Mouse (Mus musculus): ENCODE data around the gene Sec14l3. TPM values are rescaled to one million over a fixed set of nuclear protein-coding genes. Genes with fewer than 3 reads are reported as not detected.

Gene Sec14l3
- total and polyA plus RNA-seq, 3 experiments, result not detected

- no peaks in the 10 kb centered on the region for H3K79me2 ChIP-seq (ENCODE audit: control insufficient read depth, insufficient read depth, low read length, poor library complexity)
- no peak for TF ChIP-seq ZMIZ1 (IDR thresholded peaks at IDR 0.05; ENCODE audit: low read depth, low read length)
- no peak for TF ChIP-seq TBP (IDR thresholded peaks at IDR 0.05; ENCODE audit: low read depth, low read length)
- no peak for TF ChIP-seq ZNF384 (IDR thresholded peaks at IDR 0.05; ENCODE audit: low read depth, low read length)
- TF ChIP-seq MYC (IDR thresholded peaks at IDR 0.05; ENCODE audit: low read depth, low read length), result no peak
- TF ChIP-seq RCOR1 (IDR thresholded peaks at IDR 0.05; ENCODE audit: low read depth, low read length), result no peak
- TF ChIP-seq E2F4 (IDR thresholded peaks at IDR 0.05; ENCODE audit: borderline replicate concordance, low read depth, low read length), result no peak
- no peak for TF ChIP-seq JUND (IDR thresholded peaks at IDR 0.05; ENCODE audit: low read depth, low read length)
- no peak for TF ChIP-seq MEF2A (IDR thresholded peaks at IDR 0.05; ENCODE audit: extremely low read depth, insufficient replicate concordance, low read depth, low read length, poor library complexity, severe bottlenecking)
- no peak for TF ChIP-seq CTCF (IDR thresholded peaks at IDR 0.05 in 2 of 3, conservative IDR thresholded peaks at IDR 0.05 in 1 of 3; ENCODE audit: control insufficient read depth in 1 of 3, insufficient read depth in 1 of 3, low read depth in 2 of 3, low read length in 3 of 3, poor library complexity in 1 of 3, severe bottlenecking in 1 of 3)
- no peak for TF ChIP-seq GABPA (IDR thresholded peaks at IDR 0.05; ENCODE audit: low read depth, low read length)
- TF ChIP-seq ELF1 (IDR thresholded peaks at IDR 0.05; ENCODE audit: low read depth, low read length), result no peak
- no peak for TF ChIP-seq MAZ (IDR thresholded peaks at IDR 0.05; ENCODE audit: low read depth, low read length)
- TF ChIP-seq CHD2 (IDR thresholded peaks at IDR 0.05; ENCODE audit: low read length), result no peak
- TF ChIP-seq KAT2A (conservative IDR thresholded peaks at IDR 0.05; ENCODE audit: low read depth, low read length), result no peak
- TF ChIP-seq MAX (IDR thresholded peaks at IDR 0.05; ENCODE audit: low read length), result no peak
- TF ChIP-seq POLR2AphosphoS2 (IDR thresholded peaks at IDR 0.05; ENCODE audit: low read length), result no peak
Measured at GRCm38 (mm10) chr11:4078267-4078933, 13.8 kb downstream of the Sec14l3 start.

GRCm38 (mm10) chr11:4080219-4080618, 15.6 kb downstream of the Sec14l3 start:
- no peaks in the 10 kb centered on the region for H3K79me2 ChIP-seq (ENCODE audit: control insufficient read depth, insufficient read depth, low read length, poor library complexity)
- H3K4me3 ChIP-seq (ENCODE audit: control insufficient read depth in 1 of 2, insufficient read depth in 1 of 2, low read depth in 2 of 2, low read length in 2 of 2), result no peak overlapping the region
- H3K27ac ChIP-seq (ENCODE audit: control insufficient read depth, low read depth, low read length), result no peak overlapping the region
- no peaks in the 10 kb centered on the region for H3K4me1 ChIP-seq (ENCODE audit: control insufficient read depth in 1 of 2, insufficient read depth in 2 of 2, low read length in 2 of 2)
- no peak overlapping the region for H3K9ac ChIP-seq (ENCODE audit: control insufficient read depth, low read depth, low read length, poor library complexity, severe bottlenecking)
- no peaks in the 10 kb centered on the region for H3K36me3 ChIP-seq (ENCODE audit: control insufficient read depth in 1 of 2, insufficient read depth in 2 of 2, low read length in 2 of 2)
- no peaks in the 10 kb centered on the region for H3K9me3 ChIP-seq (replicated peaks; ENCODE audit: insufficient read depth, low read length)
- DNase-seq (ENCODE audit: low read depth, low spot score), result peak; percentile 88
- no peaks in the 10 kb centered on the region for H3K27me3 ChIP-seq (ENCODE audit: control insufficient read depth in 1 of 2, insufficient read depth in 2 of 2, low read length in 2 of 2)
- TF ChIP-seq USF2 (IDR thresholded peaks at IDR 0.05; ENCODE audit: borderline replicate concordance in 1 of 2, insufficient read depth in 1 of 2, low read depth in 1 of 2, low read length in 2 of 2) (no peak), NELFE (IDR thresholded peaks at IDR 0.05; ENCODE audit: low read depth, low read length) (no peak), HCFC1 (IDR thresholded peaks at IDR 0.05; ENCODE audit: low read depth, low read length) (no peak), MAX (IDR thresholded peaks at IDR 0.05; ENCODE audit: low read length) (no peak), USF1 (IDR thresholded peaks at IDR 0.05; ENCODE audit: low read depth, low read length) (no peak), TBP (IDR thresholded peaks at IDR 0.05; ENCODE audit: low read depth, low read length) (no peak), MAZ (IDR thresholded peaks at IDR 0.05; ENCODE audit: low read depth, low read length) (no peak), POLR2AphosphoS2 (IDR thresholded peaks at IDR 0.05; ENCODE audit: low read length) (no peak), RCOR1 (IDR thresholded peaks at IDR 0.05; ENCODE audit: low read depth, low read length) (no peak), SIN3A (IDR thresholded peaks at IDR 0.05; ENCODE audit: low read length) (no peak), MAFK (IDR thresholded peaks at IDR 0.05; ENCODE audit: borderline replicate concordance, low read depth, low read length) (no peak), GATA1 (IDR thresholded peaks at IDR 0.05; ENCODE audit: low read depth, low read length) (no peak), EP300 (IDR thresholded peaks at IDR 0.05; ENCODE audit: low read depth in 1 of 2, low read length in 2 of 2) (no peak), ETS1 (IDR thresholded peaks at IDR 0.05; ENCODE audit: low read depth, low read length) (no peak), KAT2A (conservative IDR thresholded peaks at IDR 0.05; ENCODE audit: low read depth, low read length) (no peak), MYC (IDR thresholded peaks at IDR 0.05; ENCODE audit: low read depth, low read length) (no peak), MYB (IDR thresholded peaks at IDR 0.05; ENCODE audit: low read depth, low read length) (no peak), ZC3H11A (IDR thresholded peaks at IDR 0.05; ENCODE audit: low read depth, low read length) (peak; percentile 48; the same call in 1 of the 2 replicates), ZMIZ1 (IDR thresholded peaks at IDR 0.05; ENCODE audit: low read depth, low read length) (no peak), MEF2A (IDR thresholded peaks at IDR 0.05; ENCODE audit: extremely low read depth, insufficient replicate concordance, low read depth, low read length, poor library complexity, severe bottlenecking) (no peak), ZKSCAN1 (IDR thresholded peaks at IDR 0.05; ENCODE audit: low read depth, low read length) (no peak), SMC3 (IDR thresholded peaks at IDR 0.05; ENCODE audit: low read depth, low read length) (peak; percentile 92), POLR2A (IDR thresholded peaks at IDR 0.05; ENCODE audit: control insufficient read depth in 1 of 2, insufficient read depth in 1 of 2, low read depth in 1 of 2, low read length in 2 of 2, poor library complexity in 1 of 2) (no peak)

More at GRCm38 (mm10) chr11:4078267-4078933, 13.8 kb downstream of the Sec14l3 start:
- DNase-seq (ENCODE audit: low read depth, low spot score), result no peak
- H3K27ac ChIP-seq (ENCODE audit: control insufficient read depth, low read depth, low read length), result no peak overlapping the region
- no peak overlapping the region for H3K4me3 ChIP-seq (ENCODE audit: control insufficient read depth in 1 of 2, insufficient read depth in 1 of 2, low read depth in 2 of 2, low read length in 2 of 2)
- no peaks in the 10 kb centered on the region for H3K36me3 ChIP-seq (ENCODE audit: control insufficient read depth in 1 of 2, insufficient read depth in 2 of 2, low read length in 2 of 2)
- no peak overlapping the region for H3K9ac ChIP-seq (ENCODE audit: control insufficient read depth, low read depth, low read length, poor library complexity, severe bottlenecking)
- peaks cover 0 to 2% of the 10 kb centered on the region in 2 experiments; a peak in 1 of 4 replicates for H3K27me3 ChIP-seq (ENCODE audit: control insufficient read depth in 1 of 2, insufficient read depth in 2 of 2, low read length in 2 of 2)
- no peaks in the 10 kb centered on the region for H3K4me1 ChIP-seq (ENCODE audit: control insufficient read depth in 1 of 2, insufficient read depth in 2 of 2, low read length in 2 of 2)
- H3K9me3 ChIP-seq (replicated peaks; ENCODE audit: insufficient read depth, low read length), result no peaks in the 10 kb centered on the region
